Mouse (Mus musculus): Measurements from ENCODE around the gene Vmn1r125. TPM values are rescaled to one million over a fixed set of nuclear protein-coding genes. Genes with fewer than 3 reads are reported as not detected.
"Not testable (repeated sequence)": the region's sequence is repeated elsewhere in the genome, so short reads cannot be mapped to it uniquely, and the experiment has no call there.

Gene Vmn1r125
- not detected in 2 replicates for polyA plus RNA-seq (2012; rRNA removed)

DNA sequence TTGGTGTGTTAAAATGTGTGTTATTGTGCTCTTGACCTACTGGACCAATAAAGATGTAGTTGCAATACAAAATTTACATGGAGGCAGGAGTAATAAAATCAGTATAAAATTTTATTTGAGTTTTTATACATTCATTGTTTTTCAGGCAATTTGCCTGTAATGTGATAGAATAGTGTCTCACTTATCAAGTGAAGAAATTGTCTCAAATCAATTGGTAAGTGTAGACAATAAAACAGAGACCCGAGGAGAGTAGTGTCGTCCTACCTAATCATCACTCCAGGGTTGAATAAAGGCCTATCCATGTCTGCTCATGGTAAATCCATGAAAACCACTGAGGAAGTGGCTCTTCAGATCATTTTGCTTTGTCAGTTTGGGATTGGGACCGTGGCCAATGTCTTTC lies at the start of gene Vmn1r125:
Gene Vmn1r125 (plus strand): TSS at position 301 of the 400 bp plus-strand sequence.
- DNase-seq (ENCODE audit: low read depth): not testable (repeated sequence)

DNA sequence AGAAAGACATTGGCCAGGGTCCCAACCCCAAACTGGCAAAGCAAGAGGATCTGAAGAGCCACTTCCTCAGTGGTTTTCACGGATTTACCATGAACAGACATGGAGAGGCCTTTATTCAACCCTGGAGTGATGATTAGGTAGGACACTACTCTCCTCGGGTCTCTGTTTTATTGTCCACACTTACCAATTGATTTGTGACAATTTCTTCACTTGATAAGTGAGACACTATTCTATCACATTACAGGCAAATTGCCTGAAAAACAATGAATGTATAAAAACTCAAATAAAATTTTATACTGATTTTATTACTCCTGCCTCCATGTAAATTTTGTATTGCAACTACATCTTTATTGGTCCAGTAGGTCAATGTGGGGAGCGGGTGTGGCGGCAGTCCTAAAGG lies 11.5 kb upstream of the Vmn1r125 start, which contains the start of gene Vmn1r124:
Gene Vmn1r124 (minus strand): TSS at position 101 of the 400 bp plus-strand sequence.
- DNase-seq (ENCODE audit: low read depth): not testable (repeated sequence)

DNA sequence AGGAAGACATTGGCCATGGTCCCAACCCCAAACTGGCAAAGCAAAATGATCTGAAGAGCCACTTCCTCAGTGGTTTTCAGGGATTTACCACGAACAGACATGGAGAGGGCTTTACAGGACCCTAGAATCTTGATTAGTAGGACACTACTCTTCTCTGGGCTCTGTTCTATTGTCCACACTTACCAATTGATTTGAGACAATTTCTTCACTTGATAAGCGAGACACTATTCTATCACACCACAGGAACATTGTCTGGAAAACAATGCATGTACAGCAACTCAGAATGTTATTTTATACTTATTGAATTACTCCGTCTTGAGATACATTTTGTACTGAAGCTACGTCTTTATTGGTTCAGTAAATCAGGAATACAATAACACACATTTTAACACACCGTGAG lies 29.4 kb downstream of the Vmn1r125 start, which contains the start of gene Vmn1r126:
Gene Vmn1r126 (minus strand): TSS at position 101 of the 400 bp plus-strand sequence.
- not testable (repeated sequence) for DNase-seq (ENCODE audit: low read depth)

DNA sequence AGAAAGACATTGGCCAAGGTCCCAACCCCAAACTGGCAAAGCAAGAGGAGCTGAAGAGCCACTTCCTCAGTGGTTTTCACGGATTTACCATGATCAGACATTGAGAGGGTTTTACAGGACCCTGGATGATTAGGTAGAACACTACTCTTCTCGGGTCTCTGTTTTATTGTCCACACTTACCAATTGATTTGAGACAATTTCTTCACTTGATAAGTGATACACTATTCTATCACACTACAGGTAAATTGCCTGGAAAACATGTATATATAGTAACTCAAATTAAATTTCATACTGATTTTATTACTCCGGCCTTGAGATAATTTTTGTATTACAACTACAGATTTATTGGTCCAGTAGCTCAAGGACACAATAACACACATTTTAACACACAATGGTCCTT lies 47.8 kb downstream of the Vmn1r125 start, which contains the start of gene Vmn1r127:
Gene Vmn1r127 (minus strand): TSS at position 101 of the 400 bp plus-strand sequence.
- DNase-seq (ENCODE audit: low read depth): not testable (repeated sequence)

Other genes starting within 250 kb of the Vmn1r125 start
- gene Vmn1r120, start 218.4 kb upstream of the Vmn1r125 start, polyA plus RNA-seq (2012; rRNA removed): not detected in 2 replicates
- gene Vmn1r121, start 173.7 kb upstream of the Vmn1r125 start, polyA plus RNA-seq (2012; rRNA removed): not detected in 2 replicates
- not detected in 2 replicates for gene Vmn1r122, start 138.1 kb upstream of the Vmn1r125 start, polyA plus RNA-seq (2012; rRNA removed)
- not detected in 2 replicates for gene Vmn1r123, start 110.0 kb upstream of the Vmn1r125 start, polyA plus RNA-seq (2012; rRNA removed)
- not detected in 2 replicates for gene Gm5157, start 81.8 kb upstream of the Vmn1r125 start, polyA plus RNA-seq (2012; rRNA removed)
- gene Vmn1r124, start 11.6 kb upstream of the Vmn1r125 start, polyA plus RNA-seq (2012; rRNA removed): not detected in 2 replicates
- gene Vmn1r126, start 29.3 kb downstream of the Vmn1r125 start, polyA plus RNA-seq (2012; rRNA removed): not detected in 2 replicates
- gene Vmn1r127, start 47.7 kb downstream of the Vmn1r125 start, polyA plus RNA-seq (2012; rRNA removed): not detected in 2 replicates
- gene Vmn1r128, start 77.2 kb downstream of the Vmn1r125 start, polyA plus RNA-seq (2012; rRNA removed): not detected in 2 replicates
- not detected in 2 replicates for gene Vmn1r129, start 89.1 kb downstream of the Vmn1r125 start, polyA plus RNA-seq (2012; rRNA removed)
- gene Gm6882, start 160.6 kb downstream of the Vmn1r125 start, polyA plus RNA-seq (2012; rRNA removed): not detected in 2 replicates
- gene Vmn1r130, start 239.6 kb downstream of the Vmn1r125 start, polyA plus RNA-seq (2012; rRNA removed): not detected in 2 replicates